Mouse (Mus musculus) midbrain, embryonic 15.5 days (tissue): ENCODE results near the gene B3gnt8. TPM values are rescaled to one million over a fixed set of nuclear protein-coding genes. Genes with fewer than 3 reads are reported as not detected.

Source experiments
- ATAC-seq: fragments of 200-750 bp; cut with Nextera tagmentation; replicated peaks from 2 replicates; pipeline ENCODE4 v1.8.0; 2017; ENCODE audit warnings: moderate TSS enrichment
- H3K27ac ChIP-seq: fragments of 300-500 bp; sonication (generic); 2 replicates; pipeline ENCODE4 v1.5.1; 2015; ENCODE audit warnings: mild to moderate bottlenecking, inconsistent platforms
- H3K27me3 ChIP-seq: fragments of 300-500 bp; sonication (generic); replicated peaks from 2 replicates; pipeline ENCODE4 v1.6.1; 2015; ENCODE audit warnings: inconsistent platforms
- H3K36me3 ChIP-seq: fragments of 300-500 bp; sonication (generic); replicated peaks from 2 replicates; pipeline ENCODE4 v1.6.1; 2015; ENCODE audit warnings: inconsistent platforms
- H3K4me1 ChIP-seq: fragments of 300-500 bp; sonication (generic); 2 replicates; pipeline ENCODE4 v1.6.1; 2015; ENCODE audit warnings: inconsistent platforms
- H3K4me2 ChIP-seq: fragments of 300-500 bp; sonication (generic); 2 replicates; pipeline ENCODE4 v1.6.1; 2015; ENCODE audit warnings: inconsistent platforms, mild to moderate bottlenecking, moderate library complexity
- H3K4me3 ChIP-seq: fragments of 300-500 bp; sonication (generic); 2 replicates; pipeline ENCODE4 v1.5.1; 2015; ENCODE audit warnings: mild to moderate bottlenecking, inconsistent platforms
- H3K9ac ChIP-seq: fragments of 300-500 bp; sonication (generic); 2 replicates; pipeline ENCODE4 v1.6.1; 2015; ENCODE audit warnings: mild to moderate bottlenecking, inconsistent platforms
- H3K9me3 ChIP-seq: fragments of 300-500 bp; sonication (generic); 2 replicates; pipeline ENCODE4 v1.6.1; 2016; ENCODE audit warnings: inconsistent platforms
- WGBS: fragments of 180-500 bp; shearing (Covaris S2); methylation state at CpG from one replicate; pipeline ENCODE4 v1.1.7; 2015; ENCODE audit warnings: mixed read lengths; 5-methylcytosine and 5-hydroxymethylcytosine counted together
- polyA plus RNA-seq: library from polyadenylated mRNA; unstranded; fragments of >200 nt; fragmentation: Nextera tagmentation; extraction: Ambion mirVana; gene quantifications from 2 replicates; pipeline ENCODE4 v1.2.1, GENCODE M21; 2015

B3gnt8 gene
- polyA plus RNA-seq, 1 experiment from 2014 or later: 0.68 TPM

GRCm38 (mm10) chr7:25606625-25607063 lies 19.8 kb upstream of the B3gnt8 start:
- Histone ChIP-seq H3K4me1 (no peaks in the 10 kb centered on the region), H3K9me3 (no peaks in the 10 kb centered on the region), H3K4me2 (no peak overlapping the region), H3K27ac (no peak overlapping the region), H3K36me3 (no peaks in the 10 kb centered on the region), H3K4me3 (no peak overlapping the region), H3K27me3 (no peaks in the 10 kb centered on the region), H3K9ac (no peak overlapping the region)
- ATAC-seq: no peak
- WGBS: 85% methylated on average over 4 of the region's 4 CpGs

GRCm38 (mm10) chr7:25607196-25607595 lies 19.3 kb upstream of the B3gnt8 start:
- no peak for ATAC-seq
- H3K4me1 ChIP-seq: no peaks in the 10 kb centered on the region
- no peak overlapping the region for H3K4me3 ChIP-seq
- 85% methylated on average over 2 of the region's 2 CpGs for WGBS
- no peak overlapping the region for H3K9ac ChIP-seq
- no peaks in the 10 kb centered on the region for H3K27me3 ChIP-seq
- no peaks in the 10 kb centered on the region for H3K9me3 ChIP-seq
- H3K36me3 ChIP-seq: no peaks in the 10 kb centered on the region
- no peak overlapping the region for H3K4me2 ChIP-seq
- H3K27ac ChIP-seq: no peak overlapping the region

- H3K36me3 ChIP-seq: no peaks in the 10 kb centered on the region
- no peak overlapping the region for H3K27ac ChIP-seq
- no peaks in the 10 kb centered on the region for H3K4me1 ChIP-seq
- ATAC-seq: no peak
- no peak overlapping the region for H3K9ac ChIP-seq
- no peak overlapping the region for H3K4me2 ChIP-seq
- H3K4me3 ChIP-seq: no peak overlapping the region
- no peaks in the 10 kb centered on the region for H3K9me3 ChIP-seq
- 48% methylated on average over 6 of the region's 6 CpGs for WGBS
- H3K27me3 ChIP-seq: no peaks in the 10 kb centered on the region
These were observed 16.4 kb upstream of the B3gnt8 start for GRCm38 (mm10) chr7:25610056-25610455.

DNA sequence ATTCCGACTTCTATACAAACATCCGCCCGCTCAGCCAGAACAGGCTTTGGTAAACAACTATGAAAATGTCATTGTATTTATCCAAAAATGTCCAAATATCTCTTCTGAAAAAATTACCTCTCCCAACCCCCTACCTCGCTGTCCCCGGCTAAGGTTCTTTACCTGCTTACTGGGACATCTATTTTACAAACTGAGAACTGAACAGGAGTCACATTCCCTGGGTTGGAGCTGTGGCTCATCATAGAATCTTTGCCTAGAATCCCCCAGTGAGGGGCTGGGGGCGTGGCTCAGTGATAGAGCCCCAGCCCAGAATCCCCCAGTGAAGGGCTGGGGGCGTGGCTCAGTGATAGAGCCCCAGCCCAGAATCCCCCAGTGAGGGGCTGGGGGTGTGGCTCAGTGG lies 15.0 kb upstream of the B3gnt8 start:
- no peak overlapping the region for H3K27ac ChIP-seq
- no peak overlapping the region for H3K4me3 ChIP-seq
- no peaks in the 10 kb centered on the region for H3K4me1 ChIP-seq
- whole genome bisulfite sequencing: 41% methylated on average over 7 of the region's 7 CpGs
- no peak overlapping the region for H3K4me2 ChIP-seq
- ATAC-seq: no peak
- H3K9ac ChIP-seq: no peak overlapping the region
- no peaks in the 10 kb centered on the region for H3K9me3 ChIP-seq
- no peaks in the 10 kb centered on the region for H3K36me3 ChIP-seq
- no peaks in the 10 kb centered on the region for H3K27me3 ChIP-seq

GRCm38 (mm10) chr7:25614086-25614485 lies 12.4 kb upstream of the B3gnt8 start:
- H3K4me3 ChIP-seq: no peak overlapping the region
- H3K4me1 ChIP-seq: no peaks in the 10 kb centered on the region
- H3K27ac ChIP-seq: no peak overlapping the region
- no peaks in the 10 kb centered on the region for H3K27me3 ChIP-seq
- no peaks in the 10 kb centered on the region for H3K36me3 ChIP-seq
- no peak overlapping the region for H3K9ac ChIP-seq
- WGBS: 90% methylated on average over 5 of the region's 5 CpGs
- H3K4me2 ChIP-seq: no peak overlapping the region
- no peaks in the 10 kb centered on the region for H3K9me3 ChIP-seq
- ATAC-seq: no peak

DNA sequence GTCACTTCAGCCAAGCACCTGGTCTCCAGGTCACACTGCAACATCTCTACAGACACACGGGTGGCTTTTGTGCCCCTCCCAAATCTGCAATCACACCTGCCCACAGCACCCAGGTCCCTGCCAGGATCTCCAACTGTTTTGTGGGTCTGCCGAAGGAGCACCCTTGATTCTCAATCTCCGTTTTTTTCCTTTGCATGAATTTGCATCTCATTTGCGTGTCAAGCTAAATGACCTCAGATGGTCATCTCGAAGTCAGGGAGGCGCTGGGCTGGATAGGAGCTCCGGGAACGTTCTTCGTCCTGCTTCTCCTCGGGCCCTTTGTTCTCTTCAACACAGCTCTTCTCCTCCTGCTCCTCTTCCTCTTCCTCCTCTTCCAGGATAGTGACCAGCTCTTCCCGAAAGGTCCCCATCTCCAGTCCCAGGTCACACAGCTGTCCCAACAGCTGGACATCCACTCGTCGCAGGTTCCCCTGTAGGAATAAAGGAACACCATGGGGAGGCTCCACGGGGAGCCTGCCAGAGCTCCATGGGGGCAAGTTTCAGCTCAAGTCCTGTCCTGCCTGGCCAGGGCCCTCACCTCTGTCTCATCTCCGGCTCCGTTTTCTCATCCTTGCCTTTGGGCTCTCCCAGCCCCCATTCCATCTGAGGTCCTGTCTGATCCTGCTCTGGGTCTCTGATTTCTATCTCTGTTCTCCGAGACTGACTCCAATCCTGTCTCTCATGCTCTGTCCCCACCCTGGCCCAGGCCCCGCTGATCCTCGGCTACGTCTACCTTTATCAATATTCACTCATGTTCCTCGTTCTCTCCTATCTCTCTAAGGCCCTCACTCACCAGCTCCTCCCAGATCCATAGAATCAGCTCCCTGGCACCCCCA lies 11.4 kb upstream of the B3gnt8 start:
- Histone ChIP-seq H3K9me3 (no peaks in the 10 kb centered on the region), H3K4me3 (no peak overlapping the region), H3K27me3 (no peaks in the 10 kb centered on the region), H3K4me1 (peaks cover 5% of the 10 kb centered on the region), H3K36me3 (no peaks in the 10 kb centered on the region), H3K4me2 (no peak overlapping the region), H3K27ac (no peak overlapping the region), H3K9ac (no peak overlapping the region)
- ATAC-seq: no peak
- WGBS: 74% methylated on average over 21 of the region's 21 CpGs

DNA sequence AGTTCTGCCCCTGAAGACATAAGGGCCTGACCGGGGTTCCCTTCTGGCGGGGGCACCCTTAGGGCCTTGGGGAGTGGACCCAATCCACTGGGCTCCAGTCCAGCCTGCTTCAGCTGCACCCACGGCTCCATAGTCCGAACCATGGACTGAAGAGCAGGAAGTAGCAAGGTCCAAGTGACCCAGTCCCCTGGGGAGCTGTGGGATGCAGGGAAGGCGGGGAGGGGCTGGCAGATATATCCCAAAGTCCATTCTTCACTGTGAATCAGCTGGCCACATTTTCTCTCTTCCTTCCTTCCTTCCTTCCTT lies 10.8 kb upstream of the B3gnt8 start, which contains the start of gene Erich4:
Erich4 (minus strand) TSS at position 187 of the 306 bp plus-strand sequence.
- H3K27ac ChIP-seq: no peak within 1 kb of the TSS
- no peak for ATAC-seq
- WGBS: 79% methylated on average over 5 of the region's 5 CpGs
- H3K4me1 ChIP-seq: peaks cover 8% of the 10 kb centered on the region
- H3K4me2 ChIP-seq: no peak within 1 kb of the TSS
- H3K36me3 ChIP-seq: no peaks in the 10 kb centered on the region
- H3K9ac ChIP-seq: no peak within 1 kb of the TSS
- H3K9me3 ChIP-seq: no peaks in the 10 kb centered on the region
- H3K4me3 ChIP-seq: no peak within 1 kb of the TSS
- H3K27me3 ChIP-seq: no peaks in the 10 kb centered on the region

GRCm38 (mm10) chr7:25617376-25618160 lies 8.9 kb upstream of the B3gnt8 start:
- Histone ChIP-seq H3K4me3 (no peak overlapping the region), H3K4me2 (no peak overlapping the region), H3K27me3 (no peaks in the 10 kb centered on the region), H3K36me3 (no peaks in the 10 kb centered on the region), H3K27ac (no peak overlapping the region), H3K9me3 (no peaks in the 10 kb centered on the region), H3K4me1 (peaks cover 8% of the 10 kb centered on the region), H3K9ac (no peak overlapping the region)
- ATAC-seq: no peak
- 86% methylated on average over 10 of the region's 10 CpGs for WGBS

DNA sequence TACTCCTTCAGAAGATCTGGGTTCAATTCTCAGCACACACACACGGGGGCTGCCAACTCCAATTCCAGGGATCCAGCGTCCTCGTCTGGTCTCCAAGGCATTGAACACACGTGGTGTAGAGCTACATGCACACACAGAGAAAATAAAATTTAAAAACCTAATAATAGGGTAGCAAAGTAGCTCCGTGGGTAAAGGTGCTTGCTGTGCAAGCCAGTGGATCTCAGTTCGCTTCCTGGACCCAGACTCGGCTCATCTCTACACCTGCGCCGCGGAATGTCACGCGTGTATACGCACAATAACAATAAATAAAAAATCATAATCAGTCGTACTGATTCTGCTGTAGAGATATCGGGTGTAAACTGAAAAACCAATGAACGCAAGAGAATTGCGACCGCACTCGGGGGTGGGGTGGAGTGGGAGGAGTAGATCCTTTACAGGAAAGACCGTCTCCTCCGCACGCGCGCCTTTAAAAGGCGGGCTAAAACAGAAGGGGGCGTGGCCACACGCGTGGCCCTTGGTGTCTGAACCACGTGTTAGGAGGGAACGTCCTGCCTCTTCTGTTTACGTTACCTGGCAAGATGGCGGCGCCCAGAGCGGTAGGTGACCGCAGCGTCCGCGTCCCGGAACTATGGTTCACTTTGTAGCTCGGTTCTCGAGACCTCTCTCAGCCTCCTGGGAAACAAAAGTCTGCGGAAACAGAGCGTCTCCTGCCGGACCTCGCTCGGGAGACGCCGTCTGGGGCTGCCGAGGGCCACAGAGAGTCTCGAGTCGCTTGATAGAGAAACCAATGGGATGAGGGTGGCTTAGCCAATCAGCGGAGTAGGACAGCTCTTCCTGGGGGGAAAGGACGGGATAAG lies 7.4 kb upstream of the B3gnt8 start, which contains the start of gene Dmac2:
Dmac2 (plus strand) TSS at position 550 of the 857 bp plus-strand sequence.
- Histone ChIP-seq H3K36me3 (0 out of 2 replicates have a peak, but pooled peaks cover 2% of the 10 kb centered on the region), H3K9ac (peak within 1 kb of the TSS; percentile 25), H3K4me3 (peak within 1 kb of the TSS; percentile 56), H3K27ac (peak within 1 kb of the TSS; percentile 21; the same call in 1 of the 2 replicates), H3K27me3 (no peaks in the 10 kb centered on the region), H3K9me3 (no peaks in the 10 kb centered on the region), H3K4me1 (peaks cover 8% of the 10 kb centered on the region), H3K4me2 (peak within 1 kb of the TSS; percentile 58)
- peak; percentile 97 for ATAC-seq
- WGBS: under 1% methylated on average over 53 of the region's 53 CpGs

- 24% methylated on average over 5 of the region's 5 CpGs for WGBS
- no peak for ATAC-seq
- H3K4me3 ChIP-seq: peak overlapping the region; percentile 56
- H3K4me2 ChIP-seq: peak overlapping the region; percentile 58
- peak overlapping the region; percentile 21; the same call in 1 of the 2 replicates for H3K27ac ChIP-seq
- H3K4me1 ChIP-seq: peaks cover 8% of the 10 kb centered on the region
- H3K9ac ChIP-seq: peak overlapping the region; percentile 25; the same call in 1 of the 2 replicates
- no peaks in the 10 kb centered on the region for H3K9me3 ChIP-seq
- H3K36me3 ChIP-seq: 0 out of 2 replicates have a peak, but pooled peaks cover 2% of the 10 kb centered on the region
- H3K27me3 ChIP-seq: no peaks in the 10 kb centered on the region
These were observed 6.8 kb upstream of the B3gnt8 start for GRCm38 (mm10) chr7:25619722-25619991.

DNA sequence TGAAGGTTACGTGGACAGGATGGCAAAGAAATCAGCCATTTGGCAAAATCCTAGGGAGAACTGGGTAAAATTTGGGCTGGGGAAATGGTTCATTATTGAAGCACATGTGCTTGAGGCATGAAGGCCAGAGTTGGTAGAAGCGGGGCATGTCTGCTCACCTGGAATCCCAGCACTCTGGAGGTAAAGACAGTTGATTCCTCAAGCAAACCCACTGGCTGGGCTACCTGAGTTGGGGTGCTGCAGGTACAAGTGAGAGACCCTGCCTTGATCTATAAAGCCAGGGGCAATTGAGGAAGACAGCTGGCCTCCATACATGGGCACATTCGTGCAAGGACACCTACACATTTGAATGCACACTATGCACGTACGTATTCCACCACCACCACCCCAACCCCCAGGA lies 6.4 kb upstream of the B3gnt8 start:
- H3K36me3 ChIP-seq: peaks cover 2% of the 10 kb centered on the region; the same call in 1 of the 2 replicates
- H3K27me3 ChIP-seq: no peaks in the 10 kb centered on the region
- H3K9me3 ChIP-seq: no peaks in the 10 kb centered on the region
- H3K4me1 ChIP-seq: peaks cover 8% of the 10 kb centered on the region
- WGBS: 94% methylated on average over 5 of the region's 5 CpGs
- peak overlapping the region; percentile 58 for H3K4me2 ChIP-seq
- no peak overlapping the region for H3K9ac ChIP-seq
- no peak for ATAC-seq
- H3K4me3 ChIP-seq: peak overlapping the region; percentile 56
- H3K27ac ChIP-seq: no peak overlapping the region

DNA sequence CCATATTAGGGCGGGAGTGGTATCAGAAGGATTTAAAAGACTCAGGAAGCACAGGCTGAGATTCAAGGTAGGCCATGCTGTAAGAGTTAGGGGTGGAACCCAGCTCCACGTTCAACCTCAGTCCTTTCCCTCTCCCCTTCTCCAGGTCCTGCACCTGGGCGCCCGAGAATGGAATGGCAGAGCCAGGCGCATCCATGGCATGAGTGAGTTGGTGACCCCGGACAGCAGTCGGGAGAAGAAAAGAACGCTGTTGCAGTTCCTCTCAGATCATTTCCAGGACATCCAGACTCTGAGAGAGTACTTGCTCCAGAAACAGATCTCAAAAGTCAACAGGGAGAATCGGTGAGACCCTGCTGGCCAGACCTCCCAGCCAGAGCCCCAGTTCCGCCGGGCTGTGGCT lies 5.7 kb upstream of the B3gnt8 start:
- Histone ChIP-seq H3K9me3 (no peaks in the 10 kb centered on the region), H3K27me3 (no peaks in the 10 kb centered on the region), H3K4me2 (no peak overlapping the region), H3K27ac (no peak overlapping the region), H3K9ac (no peak overlapping the region), H3K36me3 (peaks cover 2% of the 10 kb centered on the region; the same call in 1 of the 2 replicates), H3K4me3 (no peak overlapping the region), H3K4me1 (peaks cover 8% of the 10 kb centered on the region)
- 88% methylated on average over 11 of the region's 11 CpGs for WGBS
- no peak for ATAC-seq
